Mouse (Mus musculus) cerebellum, adult (tissue): ENCODE measurements at regions not wholly inside any gene's neighbourhood (a gene's known extent, or its start where the extent isn't known, plus 50 kb on each side); places are given as distances from the start of the nearest gene placed in this dataset.
"Not testable (repeated sequence)": the region's sequence is repeated elsewhere in the genome, so short reads cannot be mapped to it uniquely, and the experiment has no call there.

Experiments used
- ATAC-seq: cut with Nextera tagmentation; 2 replicates; pipeline ENCODE4 v1.9.2; 2017; ENCODE audit warnings: mild to moderate bottlenecking, moderate library complexity, mixed read lengths; ENCODE audit not compliant: insufficient number of reproducible peaks, low FRiP score, low TSS enrichment

DNA sequence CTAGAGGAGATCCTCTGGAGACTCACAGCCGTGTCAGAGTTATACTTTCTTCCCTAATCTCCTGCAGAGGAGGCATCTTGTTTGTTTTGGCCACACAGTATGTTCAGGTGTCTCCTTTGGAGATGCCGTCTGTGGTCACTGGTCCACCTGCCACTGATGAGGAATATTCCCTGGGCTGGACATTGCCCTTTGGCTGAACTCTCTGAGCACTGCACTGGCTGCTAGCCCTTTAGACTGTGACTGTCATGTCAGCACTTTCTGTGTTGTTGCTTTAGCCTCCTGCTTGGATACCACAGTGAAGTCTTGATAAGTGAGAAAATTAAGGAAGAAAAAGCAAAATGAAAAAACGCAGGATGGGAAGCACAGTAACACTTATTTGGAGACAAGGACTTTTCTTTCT, 124.5 kb upstream of the C9orf72 start:
- no peak for ATAC-seq

GRCm38 (mm10) chr4:35347609-35348008, 121.6 kb upstream of the C9orf72 start:
- ATAC-seq, result no peak

DNA sequence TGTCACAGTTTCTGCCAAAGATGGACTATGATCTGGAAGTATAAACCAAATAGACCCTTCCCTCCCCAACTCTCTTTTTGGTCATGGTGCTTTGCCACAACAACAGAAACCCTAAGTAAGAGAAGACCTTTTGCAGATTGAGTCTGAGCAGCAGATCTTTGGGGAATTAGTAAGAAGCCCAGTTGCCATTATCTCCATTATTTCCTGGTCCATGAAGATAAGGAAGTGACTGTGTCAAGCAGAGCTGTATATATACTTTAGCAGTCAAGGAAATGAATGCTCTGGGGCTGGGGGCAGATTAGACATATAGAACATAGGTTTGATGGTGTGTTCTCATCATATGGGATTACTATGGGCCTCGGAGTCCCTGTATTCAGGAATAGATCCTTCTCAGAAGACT, 117.8 kb upstream of the C9orf72 start:
- ATAC-seq, result no peak

DNA sequence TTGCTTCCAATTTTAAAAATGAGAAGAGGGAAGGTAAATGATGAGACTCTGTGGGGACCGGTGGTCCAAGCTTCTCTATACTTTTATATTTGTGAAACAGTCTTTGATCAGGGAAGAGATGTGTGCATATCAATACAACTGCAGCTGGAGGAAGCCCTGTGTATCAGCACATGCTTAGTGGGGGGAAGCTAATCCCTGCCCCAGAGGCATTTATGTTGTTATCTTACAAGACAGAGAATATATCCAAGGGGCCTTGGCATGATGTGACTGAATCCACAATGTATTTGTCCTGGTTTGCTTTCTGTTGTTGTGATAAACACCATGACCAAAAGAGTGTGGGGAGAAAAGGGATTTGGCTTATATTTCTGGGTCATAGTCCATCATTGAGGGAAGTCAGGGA, 105.2 kb upstream of the C9orf72 start:
- ATAC-seq, result no peak

DNA sequence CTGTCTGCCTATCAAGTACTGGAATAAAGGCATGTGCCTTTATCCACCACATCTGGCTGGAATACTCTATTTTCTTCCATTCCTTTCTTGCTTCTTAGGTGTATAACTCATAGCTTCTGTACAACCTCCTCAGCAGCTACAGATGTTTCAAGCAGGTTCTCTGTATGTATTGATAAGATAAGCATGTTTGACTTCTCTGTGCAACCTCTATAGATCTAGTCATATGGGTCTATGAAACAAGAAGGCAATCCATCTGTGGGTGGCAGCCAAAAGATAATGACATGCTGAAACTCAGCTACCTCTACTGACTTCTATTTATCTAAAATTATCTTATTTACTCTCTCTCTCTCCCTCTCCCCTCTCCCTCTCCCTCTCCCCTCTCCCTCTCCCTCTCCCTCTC, 99.3 kb upstream of the C9orf72 start:
- no peak for ATAC-seq

GRCm38 (mm10) chr4:35322432-35323173, 96.6 kb upstream of the C9orf72 start:
- no peak for ATAC-seq

DNA sequence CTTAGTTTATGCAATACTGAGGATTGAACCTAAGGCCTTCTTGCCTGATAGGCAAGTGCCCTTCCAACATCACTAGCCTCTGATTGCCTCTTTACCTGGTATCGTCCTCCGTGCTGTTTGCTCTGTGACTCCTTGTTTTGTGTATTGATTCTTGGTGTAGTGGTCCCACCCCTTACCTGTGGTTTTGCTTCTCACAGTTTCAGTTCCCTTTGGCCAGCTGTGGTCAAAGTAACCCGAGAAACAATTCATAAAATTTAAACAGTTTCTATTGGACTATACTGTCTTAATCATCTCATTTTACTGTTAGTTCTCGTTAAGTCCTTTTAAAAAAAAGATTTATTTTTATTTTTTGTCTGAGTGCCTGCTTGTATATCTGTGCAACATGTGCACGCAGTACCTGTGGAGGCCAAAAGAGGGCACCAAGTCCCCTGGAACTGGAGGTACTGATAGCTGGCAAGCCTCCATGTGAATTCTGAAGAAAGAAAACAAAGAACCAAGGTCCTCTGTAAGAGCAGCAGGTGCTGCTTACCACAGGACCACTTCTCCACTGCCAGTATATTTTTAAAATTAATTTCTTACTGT, 84.5 kb upstream of the C9orf72 start:
- no peak for ATAC-seq

DNA sequence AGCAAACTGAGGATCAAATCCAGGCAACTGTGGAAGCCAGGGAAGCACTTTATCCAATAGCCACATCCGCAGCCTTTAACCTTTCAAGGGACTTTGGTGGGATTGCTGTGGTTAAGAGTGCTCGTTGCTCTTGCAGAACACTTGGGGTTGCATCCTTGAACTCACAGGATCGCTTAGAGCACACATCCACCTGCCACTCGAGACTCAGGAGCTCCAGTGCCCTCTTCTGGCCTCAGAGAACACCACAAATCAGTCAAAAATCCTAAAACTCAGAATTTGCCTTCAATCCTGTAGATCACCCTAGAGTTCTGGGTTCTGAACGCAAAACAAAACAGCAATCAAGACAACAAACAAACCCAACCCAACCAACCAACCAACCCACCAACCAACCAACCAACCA, 82.2 kb upstream of the C9orf72 start:
- no peak for ATAC-seq

DNA sequence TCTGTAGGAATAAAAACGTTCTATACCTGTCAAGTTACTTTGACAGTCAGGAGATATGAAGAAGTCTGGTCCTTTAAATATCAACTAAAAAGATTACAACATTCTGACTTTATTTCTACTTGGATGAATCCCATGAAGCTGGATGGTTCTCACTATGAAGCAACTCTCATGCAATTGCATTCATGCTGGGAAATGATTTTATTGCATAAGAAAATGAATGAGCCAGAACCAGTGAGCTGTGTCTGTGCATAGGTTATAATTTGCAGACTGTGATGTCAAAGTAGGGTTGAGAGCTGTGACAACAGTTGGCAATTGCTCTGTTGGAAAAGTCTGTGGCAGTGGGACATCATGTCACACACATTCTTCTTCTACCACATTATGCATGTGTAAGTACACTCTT, 79.2 kb upstream of the C9orf72 start:
- ATAC-seq, result no peak

DNA sequence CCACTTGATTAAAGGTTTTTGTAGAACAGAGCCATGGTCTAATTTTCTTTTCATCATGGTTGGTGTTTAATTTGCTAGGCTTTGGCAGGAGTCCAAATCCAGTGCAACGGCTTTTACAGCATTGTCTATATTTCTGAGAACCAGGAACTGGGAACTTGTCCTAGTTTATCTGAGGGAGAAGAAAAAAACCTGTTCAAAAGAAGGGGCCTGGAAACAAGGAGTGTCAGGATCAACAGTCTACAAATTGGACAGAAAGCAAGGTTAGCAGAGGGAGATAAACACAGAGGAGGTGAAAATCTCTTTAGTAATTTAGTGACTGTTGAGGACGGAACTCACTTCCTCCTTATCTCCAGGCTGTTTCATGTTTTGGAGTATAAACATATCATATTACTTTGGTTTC, 74.9 kb upstream of the C9orf72 start:
- ATAC-seq, result no peak

- not testable (repeated sequence) for ATAC-seq
Measured at GRCm38 (mm10) chr4:35300374-35300773, 74.4 kb upstream of the C9orf72 start.

DNA sequence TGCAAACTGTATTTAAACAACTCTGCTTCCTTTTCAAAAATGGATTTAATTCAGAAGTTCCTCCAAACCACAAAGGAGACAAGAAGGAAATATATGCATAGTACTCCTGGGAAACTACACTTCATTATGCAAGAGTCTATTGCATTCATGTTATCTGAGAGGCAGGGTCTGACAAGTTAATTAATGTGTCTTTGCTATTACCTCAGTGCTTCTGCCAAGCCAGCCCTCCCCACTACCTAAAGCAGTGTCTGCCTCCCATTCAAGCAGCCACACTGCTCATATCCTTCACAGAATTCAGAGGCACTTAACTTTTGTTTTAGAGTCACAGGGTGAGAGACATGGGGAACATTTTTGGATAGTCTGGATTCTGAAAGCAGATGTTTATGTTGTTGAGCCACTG, 58.6 kb upstream of the C9orf72 start:
- no peak for ATAC-seq
